Mouse (Mus musculus): ENCODE measurements around the gene Igfbp7. TPM values are rescaled to one million over a fixed set of nuclear protein-coding genes. Genes with fewer than 3 reads are reported as not detected.

Igfbp7 gene
- polyA plus RNA-seq, 1 experiment: 201 TPM

DNA sequence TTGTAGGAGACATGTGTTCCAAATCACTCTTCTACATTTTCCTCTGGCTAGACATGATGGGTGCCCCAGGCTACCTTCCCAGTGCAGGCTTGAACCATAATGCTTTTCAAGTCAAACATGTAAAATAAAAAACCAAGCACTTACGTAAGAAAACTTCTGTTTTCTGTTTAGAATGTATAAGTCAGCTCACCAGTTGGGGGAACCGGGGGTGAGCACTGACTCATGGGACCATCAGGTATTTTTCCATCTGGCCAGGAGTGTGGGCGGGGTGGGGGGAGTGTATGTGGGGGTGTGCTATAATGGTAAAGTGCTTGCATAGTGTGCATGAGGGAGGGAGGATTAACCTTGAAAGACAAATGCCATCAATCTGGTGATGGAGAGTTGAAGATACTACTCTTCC, 29.8 kb downstream of the Igfbp7 start:
- no peaks in the 10 kb centered on the region for H3K36me3 ChIP-seq (ENCODE audit: control insufficient read depth, insufficient read depth)
- H3K4me3 ChIP-seq: no peak overlapping the region
- TF ChIP-seq E2F4 (IDR thresholded peaks at IDR 0.05; ENCODE audit: insufficient read depth): no peak
- TF ChIP-seq MYOD1 (IDR thresholded peaks at IDR 0.05; ENCODE audit: control insufficient read depth in 1 of 3, insufficient read length in 2 of 3, low read depth in 2 of 3): no peak
- TF ChIP-seq USF1 (IDR thresholded peaks at IDR 0.05; ENCODE audit: low read depth): no peak
- TF ChIP-seq POLR2AphosphoS2 (IDR thresholded peaks at IDR 0.05; ENCODE audit: insufficient read length, low read depth): no peak
- no peak for TF ChIP-seq TCF3 (IDR thresholded peaks at IDR 0.05; ENCODE audit: insufficient read length, low read depth)
- TF ChIP-seq CEBPB (IDR thresholded peaks at IDR 0.05; ENCODE audit: insufficient read depth, poor library complexity, severe bottlenecking): no peak

DNA sequence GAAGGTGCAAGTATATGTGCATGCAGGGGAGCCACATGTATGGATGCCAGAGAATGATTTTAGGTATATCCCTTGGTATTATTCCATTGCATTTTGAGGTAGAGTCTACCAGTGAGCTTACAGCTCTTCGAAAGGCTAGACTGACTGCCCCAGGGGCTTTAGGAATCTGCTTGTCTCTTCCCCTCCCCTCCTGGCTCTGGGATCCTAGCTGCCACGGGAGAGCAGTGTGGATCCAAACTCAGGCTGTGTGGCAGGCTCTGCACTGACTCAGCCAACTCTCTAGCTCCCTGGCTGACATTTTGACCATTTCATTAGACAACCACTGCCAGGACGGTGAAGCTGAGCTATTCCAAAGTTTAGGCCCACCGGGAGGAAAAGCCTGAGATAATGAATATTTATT, 32.3 kb downstream of the Igfbp7 start:
- Histone ChIP-seq H3K4me2 (ENCODE audit: low read depth) (peak overlapping the region; percentile 58), H3ac (ENCODE audit: control insufficient read depth, insufficient read length) (no peak overlapping the region), H3K36me3 (ENCODE audit: control insufficient read depth, insufficient read depth) (no peaks in the 10 kb centered on the region), H3K27me3 (ENCODE audit: control insufficient read depth, insufficient read depth, insufficient read length) (no peaks in the 10 kb centered on the region), H3K4me3 (no peak overlapping the region), H3K79me2 (ENCODE audit: control insufficient read depth, insufficient read depth) (peaks cover 10% of the 10 kb centered on the region)
- TF ChIP-seq TCF12 (IDR thresholded peaks at IDR 0.05; ENCODE audit: insufficient read depth, poor library complexity, severe bottlenecking): no peak
- TF ChIP-seq MYOG (IDR thresholded peaks at IDR 0.05; ENCODE audit: control insufficient read depth in 1 of 3, insufficient read depth in 1 of 3, insufficient read length in 2 of 3, low read depth in 2 of 3): no peak
- no peak for TF ChIP-seq SRF (IDR thresholded peaks at IDR 0.05; ENCODE audit: control insufficient read depth, insufficient read length, low read depth)
- no peak for TF ChIP-seq POLR2AphosphoS2 (IDR thresholded peaks at IDR 0.05; ENCODE audit: insufficient read length, low read depth)
- no peak for TF ChIP-seq USF1 (IDR thresholded peaks at IDR 0.05; ENCODE audit: low read depth)
- no peak for TF ChIP-seq E2F4 (IDR thresholded peaks at IDR 0.05; ENCODE audit: insufficient read depth)
- TF ChIP-seq TCF3 (IDR thresholded peaks at IDR 0.05; ENCODE audit: insufficient read length, low read depth): no peak
- TF ChIP-seq MAX (IDR thresholded peaks at IDR 0.05; ENCODE audit: low read depth): no peak
- TF ChIP-seq MYOD1 (IDR thresholded peaks at IDR 0.05; ENCODE audit: control insufficient read depth in 1 of 3, insufficient read length in 2 of 3, low read depth in 2 of 3): no peak
- TF ChIP-seq CEBPB (IDR thresholded peaks at IDR 0.05; ENCODE audit: insufficient read depth, poor library complexity, severe bottlenecking): no peak
- TF ChIP-seq REST (IDR thresholded peaks at IDR 0.05; ENCODE audit: insufficient read depth, insufficient read length): no peak
- TF ChIP-seq POLR2A (IDR thresholded peaks at IDR 0.05; ENCODE audit: insufficient read length, low read depth): no peak

More for the DNA sequence above, 29.8 kb downstream of the Igfbp7 start:
- Histone ChIP-seq H3K79me2 (ENCODE audit: control insufficient read depth, insufficient read depth) (peaks cover 12% of the 10 kb centered on the region), H3ac (ENCODE audit: control insufficient read depth, insufficient read length) (no peak overlapping the region), H3K4me2 (ENCODE audit: low read depth) (no peak overlapping the region), H3K27me3 (ENCODE audit: control insufficient read depth, insufficient read depth, insufficient read length) (no peaks in the 10 kb centered on the region)

DNA sequence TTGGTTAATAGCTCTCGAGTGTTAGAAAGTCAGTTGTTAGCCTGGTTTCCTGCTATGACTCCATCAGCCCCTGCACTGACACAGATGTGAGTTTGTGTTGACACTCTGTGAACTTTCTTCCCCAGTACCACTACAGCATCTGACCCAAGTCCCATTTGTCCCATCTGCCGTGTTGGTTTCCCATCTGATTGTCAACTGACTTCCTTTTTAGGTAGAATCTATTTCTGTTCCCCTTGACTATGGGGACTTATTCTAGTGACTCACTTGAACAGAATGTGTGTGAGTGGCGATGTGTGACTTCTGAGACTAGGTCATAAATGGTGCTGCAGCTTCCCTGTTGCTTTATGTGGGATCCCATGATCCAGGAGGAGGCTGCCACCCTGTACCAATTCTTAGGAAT, 32.9 kb downstream of the Igfbp7 start:
- H3K36me3 ChIP-seq (ENCODE audit: control insufficient read depth, insufficient read depth): no peaks in the 10 kb centered on the region
- H3K4me2 ChIP-seq (ENCODE audit: low read depth): peak overlapping the region; percentile 58
- H3K79me2 ChIP-seq (ENCODE audit: control insufficient read depth, insufficient read depth): peaks cover 7% of the 10 kb centered on the region
- no peaks in the 10 kb centered on the region for H3K27me3 ChIP-seq (ENCODE audit: control insufficient read depth, insufficient read depth, insufficient read length)
- H3K4me3 ChIP-seq: no peak overlapping the region
- TF ChIP-seq E2F4 (IDR thresholded peaks at IDR 0.05; ENCODE audit: insufficient read depth): no peak
- no peak for TF ChIP-seq POLR2AphosphoS2 (IDR thresholded peaks at IDR 0.05; ENCODE audit: insufficient read length, low read depth)
- TF ChIP-seq USF1 (IDR thresholded peaks at IDR 0.05; ENCODE audit: low read depth): no peak
- TF ChIP-seq MYOD1 (IDR thresholded peaks at IDR 0.05; ENCODE audit: control insufficient read depth in 1 of 3, insufficient read length in 2 of 3, low read depth in 2 of 3): peak in 1 of 3 experiments; percentile 58
- no peak for TF ChIP-seq TCF12 (IDR thresholded peaks at IDR 0.05; ENCODE audit: insufficient read depth, poor library complexity, severe bottlenecking)
- peak; percentile 85 for TF ChIP-seq SRF (IDR thresholded peaks at IDR 0.05; ENCODE audit: control insufficient read depth, insufficient read length, low read depth)
- no peak overlapping the region for H3ac ChIP-seq (ENCODE audit: control insufficient read depth, insufficient read length)

DNA sequence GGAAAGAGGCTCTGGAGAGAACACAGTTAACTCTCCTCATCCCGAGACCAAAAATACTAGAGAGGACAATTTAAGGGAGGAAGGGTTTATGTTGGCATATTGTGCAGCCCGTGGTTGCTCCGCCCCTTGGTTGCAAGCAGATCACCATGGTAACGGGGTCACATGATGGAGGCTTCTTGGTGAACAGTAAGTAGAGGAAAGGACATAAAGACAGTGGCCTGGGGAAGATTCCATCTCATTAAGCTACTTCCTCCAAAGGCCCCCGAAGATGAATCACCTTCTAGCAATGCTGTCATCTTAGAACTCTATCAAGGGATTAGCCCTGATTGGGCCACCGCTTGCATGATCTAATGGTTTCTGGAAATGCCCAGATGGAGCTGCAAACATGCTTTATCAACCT, 35.1 kb downstream of the Igfbp7 start:
- H3K4me3 ChIP-seq: no peak overlapping the region
- H3K79me2 ChIP-seq (ENCODE audit: control insufficient read depth, insufficient read depth): no peaks in the 10 kb centered on the region
- H3K4me2 ChIP-seq (ENCODE audit: low read depth): peak overlapping the region; percentile 88
- no peak overlapping the region for H3ac ChIP-seq (ENCODE audit: control insufficient read depth, insufficient read length)
- no peaks in the 10 kb centered on the region for H3K36me3 ChIP-seq (ENCODE audit: control insufficient read depth, insufficient read depth)
- no peaks in the 10 kb centered on the region for H3K27me3 ChIP-seq (ENCODE audit: control insufficient read depth, insufficient read depth, insufficient read length)
- no peak for TF ChIP-seq REST (IDR thresholded peaks at IDR 0.05; ENCODE audit: insufficient read depth, insufficient read length)
- no peak for TF ChIP-seq POLR2AphosphoS2 (IDR thresholded peaks at IDR 0.05; ENCODE audit: insufficient read length, low read depth)
- TF ChIP-seq POLR2A (IDR thresholded peaks at IDR 0.05; ENCODE audit: insufficient read length, low read depth): no peak
- no peak for TF ChIP-seq TCF3 (IDR thresholded peaks at IDR 0.05; ENCODE audit: insufficient read length, low read depth)
- 0 out of 2 replicates have a peak, but pooled peaks have one; percentile 35 for TF ChIP-seq CEBPB (IDR thresholded peaks at IDR 0.05; ENCODE audit: insufficient read depth, poor library complexity, severe bottlenecking)
- no peak for TF ChIP-seq MYOG (IDR thresholded peaks at IDR 0.05; ENCODE audit: control insufficient read depth in 1 of 3, insufficient read depth in 1 of 3, insufficient read length in 2 of 3, low read depth in 2 of 3)
- no peak for TF ChIP-seq TCF12 (IDR thresholded peaks at IDR 0.05; ENCODE audit: insufficient read depth, poor library complexity, severe bottlenecking)
- no peak for TF ChIP-seq E2F4 (IDR thresholded peaks at IDR 0.05; ENCODE audit: insufficient read depth)
- no peak for TF ChIP-seq SRF (IDR thresholded peaks at IDR 0.05; ENCODE audit: control insufficient read depth, insufficient read length, low read depth)
- no peak for TF ChIP-seq MYOD1 (IDR thresholded peaks at IDR 0.05; ENCODE audit: control insufficient read depth in 1 of 3, insufficient read length in 2 of 3, low read depth in 2 of 3)
- no peak for TF ChIP-seq MAX (IDR thresholded peaks at IDR 0.05; ENCODE audit: low read depth)
- peak; percentile 99 for TF ChIP-seq USF1 (IDR thresholded peaks at IDR 0.05; ENCODE audit: low read depth)

DNA sequence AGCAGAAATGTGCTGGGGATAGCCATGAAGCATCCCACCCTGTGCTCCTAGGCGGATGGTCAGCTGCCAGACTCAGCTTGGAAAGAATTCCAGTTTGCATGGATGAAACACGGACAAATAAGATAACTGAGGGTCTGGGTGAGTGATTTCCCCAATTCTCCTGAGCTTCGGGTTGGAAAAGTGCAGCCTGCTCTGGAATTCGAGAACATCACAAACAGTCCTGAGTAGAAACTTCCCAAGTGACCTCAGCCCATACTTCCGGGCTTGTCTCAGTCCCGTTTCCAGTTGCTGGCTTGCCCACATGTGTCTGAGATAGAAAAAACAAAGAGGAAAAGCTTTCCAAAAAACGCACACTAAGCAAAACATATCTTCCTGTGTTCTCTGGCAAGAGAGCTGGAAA, 35.6 kb downstream of the Igfbp7 start:
- H3K4me2 ChIP-seq (ENCODE audit: low read depth): peak overlapping the region; percentile 88
- no peak overlapping the region for H3K4me3 ChIP-seq
- H3K79me2 ChIP-seq (ENCODE audit: control insufficient read depth, insufficient read depth): no peaks in the 10 kb centered on the region
- H3K27me3 ChIP-seq (ENCODE audit: control insufficient read depth, insufficient read depth, insufficient read length): no peaks in the 10 kb centered on the region
- H3K36me3 ChIP-seq (ENCODE audit: control insufficient read depth, insufficient read depth): no peaks in the 10 kb centered on the region
- TF ChIP-seq MYOD1 (IDR thresholded peaks at IDR 0.05; ENCODE audit: control insufficient read depth in 1 of 3, insufficient read length in 2 of 3, low read depth in 2 of 3) (no peak), MAX (IDR thresholded peaks at IDR 0.05; ENCODE audit: low read depth) (no peak), SRF (IDR thresholded peaks at IDR 0.05; ENCODE audit: control insufficient read depth, insufficient read length, low read depth) (no peak), CEBPB (IDR thresholded peaks at IDR 0.05; ENCODE audit: insufficient read depth, poor library complexity, severe bottlenecking) (no peak), USF1 (IDR thresholded peaks at IDR 0.05; ENCODE audit: low read depth) (no peak), REST (IDR thresholded peaks at IDR 0.05; ENCODE audit: insufficient read depth, insufficient read length) (no peak), MYOG (IDR thresholded peaks at IDR 0.05; ENCODE audit: control insufficient read depth in 1 of 3, insufficient read depth in 1 of 3, insufficient read length in 2 of 3, low read depth in 2 of 3) (no peak)
- H3ac ChIP-seq (ENCODE audit: control insufficient read depth, insufficient read length): no peak overlapping the region
